Mouse (Mus musculus) midbrain, postnatal 0 days (tissue): ENCODE results near the gene Mgat3. TPM values are rescaled to one million over a fixed set of nuclear protein-coding genes. Genes with fewer than 3 reads are reported as not detected.

Experiments used
- ATAC-seq: fragments of 200-750 bp; cut with Nextera tagmentation; 2 replicates; pipeline ENCODE4 v1.8.0; 2017; ENCODE audit warnings: moderate number of reproducible peaks, mild to moderate bottlenecking, moderate TSS enrichment, moderate library complexity; ENCODE audit not compliant: low FRiP score
- DNase-seq: peaks from one replicate; pipeline ENCODE4 v3.0.0-alpha.2; 2015; ENCODE audit warnings: low spot score
- H3K27ac ChIP-seq: fragments of 300-500 bp; sonication (generic); 2 replicates; pipeline ENCODE4 v1.5.1; 2014; ENCODE audit warnings: low read depth, mild to moderate bottlenecking, low read length, mixed read lengths
- H3K27me3 ChIP-seq: fragments of 300-500 bp; sonication (generic); 2 replicates; pipeline ENCODE4 v1.6.1; 2014; ENCODE audit warnings: low read length, control low read depth, mixed read lengths; ENCODE audit not compliant: insufficient read depth
- H3K36me3 ChIP-seq: fragments of 300-500 bp; sonication (generic); 2 replicates; pipeline ENCODE4 v1.6.1; 2014; ENCODE audit warnings: low read length, control low read depth, mixed read lengths; ENCODE audit not compliant: insufficient read depth
- H3K4me1 ChIP-seq: fragments of 300-500 bp; sonication (generic); 2 replicates; pipeline ENCODE4 v1.6.1; 2014; ENCODE audit warnings: mild to moderate bottlenecking, control low read depth, antibody characterized with exemption, low read length, mixed read lengths; ENCODE audit not compliant: insufficient read depth
- H3K4me2 ChIP-seq: fragments of 300-500 bp; sonication (generic); 2 replicates; pipeline ENCODE4 v1.6.1; 2014; ENCODE audit warnings: low read depth, mild to moderate bottlenecking, low read length, mixed read lengths; ENCODE audit not compliant: poor library complexity, severe bottlenecking
- H3K4me3 ChIP-seq: fragments of 300-500 bp; sonication (generic); 2 replicates; pipeline ENCODE4 v1.5.1; 2014; ENCODE audit warnings: low read depth, mild to moderate bottlenecking, low read length, moderate library complexity
- H3K9ac ChIP-seq: fragments of 300-500 bp; sonication (generic); replicated peaks from 2 replicates; pipeline ENCODE4 v1.6.1; 2014; ENCODE audit warnings: mild to moderate bottlenecking, low read length, moderate library complexity, mixed read lengths; ENCODE audit not compliant: poor library complexity, severe bottlenecking
- H3K9me3 ChIP-seq: fragments of 300-500 bp; sonication (generic); 2 replicates; pipeline ENCODE4 v1.6.1; 2016; ENCODE audit warnings: low read length, control low read depth
- CTCF ChIP-seq: IDR thresholded peaks from 2 replicates; pipeline ENCODE4 v1.5.1; 2016; ENCODE audit warnings: antibody characterized with exemption, mild to moderate bottlenecking
- WGBS: fragments of 180-500 bp; shearing (Covaris S2); extraction: QIAGEN DNeasy Blood & Tissue Kit; methylation state at CpG from one replicate; pipeline ENCODE4 v1.1.7; 2014; 5-methylcytosine and 5-hydroxymethylcytosine counted together
- polyA plus RNA-seq: library from polyadenylated mRNA; unstranded; fragments of >200 nt; fragmentation: Nextera tagmentation; extraction: Ambion mirVana; gene quantifications from 2 replicates; pipeline ENCODE4 v1.2.1, GENCODE M21; 2015
- total RNA-seq: library from RNA; depleted of rRNA; stranded (reverse); fragments of >200 nt; gene quantifications from 2 replicates; pipeline ENCODE4 v1.2.3, GENCODE M21; 2014

Gene Mgat3
- total and polyA plus RNA-seq, 2 experiments from 2014 or later, result 13.3 to 101 TPM

GRCm38 (mm10) chr15:80146153-80146552, 27.4 kb upstream of the Mgat3 start:
- no peak overlapping the region for H3K4me3 ChIP-seq
- ATAC-seq, result no peak
- no peak for TF ChIP-seq CTCF
- H3K27ac ChIP-seq, result no peak overlapping the region
- H3K4me2 ChIP-seq, result no peak overlapping the region
- DNase-seq, result no peak
- 58% methylated on average over 6 of the region's 6 CpGs for WGBS
- no peak overlapping the region for H3K9ac ChIP-seq
- H3K27me3 ChIP-seq, result no peaks in the 10 kb centered on the region
- H3K4me1 ChIP-seq, result no peaks in the 10 kb centered on the region
- H3K9me3 ChIP-seq, result no peaks in the 10 kb centered on the region
- H3K36me3 ChIP-seq, result peaks cover 21% of the 10 kb centered on the region

- peaks cover 24% of the 10 kb centered on the region for H3K36me3 ChIP-seq
Observed at GRCm38 (mm10) chr15:80147090-80147489, 26.4 kb upstream of the Mgat3 start.

GRCm38 (mm10) chr15:80147511-80147910, 26.0 kb upstream of the Mgat3 start:
- Histone ChIP-seq H3K9me3 (no peaks in the 10 kb centered on the region), H3K27me3 (no peaks in the 10 kb centered on the region), H3K4me1 (no peaks in the 10 kb centered on the region), H3K9ac (no peak overlapping the region), H3K36me3 (peaks cover 25% of the 10 kb centered on the region), H3K4me2 (no peak overlapping the region), H3K27ac (no peak overlapping the region), H3K4me3 (no peak overlapping the region)
- no peak for ATAC-seq
- DNase-seq, result no peak
- no peak for TF ChIP-seq CTCF
- WGBS, result 52% methylated on average over 5 of the region's 5 CpGs

More at GRCm38 (mm10) chr15:80147090-80147489, 26.4 kb upstream of the Mgat3 start:
- H3K9me3 ChIP-seq, result no peaks in the 10 kb centered on the region
- no peak overlapping the region for H3K9ac ChIP-seq
- no peak overlapping the region for H3K27ac ChIP-seq
- H3K4me3 ChIP-seq, result no peak overlapping the region
- WGBS, result 67% methylated on average over 14 of the region's 14 CpGs
- H3K4me2 ChIP-seq, result no peak overlapping the region
- no peaks in the 10 kb centered on the region for H3K27me3 ChIP-seq
- H3K4me1 ChIP-seq, result no peaks in the 10 kb centered on the region
- no peak for TF ChIP-seq CTCF
- DNase-seq (no peak), ATAC-seq (no peak)

GRCm38 (mm10) chr15:80148565-80148964, 25.0 kb upstream of the Mgat3 start:
- H3K27me3 ChIP-seq, result no peaks in the 10 kb centered on the region
- H3K9ac ChIP-seq, result no peak overlapping the region
- no peaks in the 10 kb centered on the region for H3K9me3 ChIP-seq
- H3K4me3 ChIP-seq, result no peak overlapping the region
- no peak for ATAC-seq
- no peak overlapping the region for H3K4me2 ChIP-seq
- no peak for DNase-seq
- H3K4me1 ChIP-seq, result no peaks in the 10 kb centered on the region
- WGBS, result 85% methylated on average over 8 of the region's 8 CpGs
- peaks cover 32% of the 10 kb centered on the region for H3K36me3 ChIP-seq
- no peak for TF ChIP-seq CTCF
- H3K27ac ChIP-seq, result no peak overlapping the region

DNA sequence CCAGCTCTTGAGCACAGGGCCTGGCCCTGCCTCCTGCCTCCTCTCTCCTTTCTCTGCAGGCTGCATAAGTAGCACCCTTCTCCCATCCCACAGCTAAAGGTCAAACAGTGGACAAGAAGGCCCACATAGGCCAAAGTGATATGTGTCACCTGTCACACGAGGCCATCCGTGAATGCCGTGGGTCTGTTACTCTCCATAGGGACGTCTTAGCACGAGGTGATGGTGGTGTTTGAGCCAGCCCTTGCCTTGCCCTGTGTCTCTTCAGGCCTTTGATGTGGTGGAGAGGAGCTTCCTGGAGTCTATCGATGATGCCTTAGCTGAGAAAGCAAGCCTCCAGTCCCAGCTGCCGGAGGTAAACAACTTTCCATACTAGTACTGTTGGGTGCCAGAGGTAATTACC, 24.0 kb upstream of the Mgat3 start:
- DNase-seq (no peak), ATAC-seq (no peak)
- Histone ChIP-seq H3K4me2 (no peak overlapping the region), H3K4me3 (no peak overlapping the region), H3K27me3 (no peaks in the 10 kb centered on the region), H3K9me3 (no peaks in the 10 kb centered on the region), H3K9ac (no peak overlapping the region), H3K27ac (no peak overlapping the region), H3K4me1 (no peaks in the 10 kb centered on the region), H3K36me3 (peaks cover 41% of the 10 kb centered on the region)
- TF ChIP-seq CTCF, result no peak
- WGBS, result 95% methylated on average over 7 of the region's 7 CpGs

DNA sequence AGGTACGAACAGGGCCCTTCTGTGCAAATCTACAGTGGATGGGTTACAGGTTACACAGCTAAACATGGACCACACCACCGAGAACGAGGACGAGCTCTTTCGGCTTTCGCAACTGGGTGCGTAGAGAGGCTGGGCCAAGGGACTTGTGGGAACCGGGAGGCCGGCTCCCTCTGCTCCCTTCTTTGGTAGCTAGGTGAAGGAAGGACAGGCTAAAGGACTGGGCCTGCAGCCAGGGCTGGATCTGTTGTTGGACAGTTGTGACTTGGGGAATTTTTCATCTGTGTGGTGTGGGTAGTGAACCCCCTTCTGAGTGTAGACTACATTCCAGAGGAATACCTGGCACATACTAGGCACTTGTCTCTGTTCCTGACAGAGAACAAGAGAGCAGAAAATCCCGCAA, 20.9 kb upstream of the Mgat3 start:
- H3K36me3 ChIP-seq, result peaks cover 58% of the 10 kb centered on the region
- no peak overlapping the region for H3K9ac ChIP-seq
- H3K4me1 ChIP-seq, result no peaks in the 10 kb centered on the region
- 89% methylated on average over 10 of the region's 10 CpGs for WGBS
- ATAC-seq, result no peak
- DNase-seq, result no peak
- H3K4me2 ChIP-seq, result no peak overlapping the region
- no peaks in the 10 kb centered on the region for H3K27me3 ChIP-seq
- H3K9me3 ChIP-seq, result no peaks in the 10 kb centered on the region
- H3K4me3 ChIP-seq, result no peak overlapping the region
- H3K27ac ChIP-seq, result no peak overlapping the region
- TF ChIP-seq CTCF, result no peak
